Mouse (Mus musculus) cerebellum, adult 2 months (tissue): ENCODE data around the gene Hand2.

ENCODE experiments used
- CTCF ChIP-seq: fragments of 200-500 bp; IDR thresholded peaks from 2 replicates; pipeline ENCODE4 v1.5.1; 2011; ENCODE audit warnings: low read depth, mild to moderate bottlenecking, control low read depth, low read length, moderate library complexity, borderline replicate concordance; ENCODE audit not compliant: insufficient read depth
- POLR2A ChIP-seq: fragments of 200-500 bp; IDR thresholded peaks from 2 replicates; pipeline ENCODE4 v1.6.1; 2011; ENCODE audit warnings: low read length, control low read depth, borderline replicate concordance; ENCODE audit not compliant: insufficient read depth

DNA sequence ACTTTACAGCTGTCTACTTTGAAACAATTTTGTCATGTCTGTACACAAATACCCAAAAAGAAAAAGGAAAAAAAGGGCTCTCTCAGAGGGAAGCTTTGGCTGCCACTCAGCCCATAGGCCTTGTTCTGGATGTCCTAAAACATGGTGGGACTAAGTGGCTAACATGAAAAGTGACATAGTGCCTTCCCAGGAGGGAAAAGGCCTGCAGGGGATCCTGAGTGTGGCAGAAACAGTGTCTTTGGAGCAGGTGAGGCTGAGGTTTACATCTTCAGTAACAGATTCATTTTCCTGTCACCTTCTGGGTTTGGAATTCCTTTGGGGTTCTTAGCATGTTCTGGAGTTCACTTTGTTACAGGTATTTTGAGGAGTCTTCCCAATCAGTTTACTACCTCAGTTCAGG lies 3.7 kb upstream of the Hand2 start:
- no peak for TF ChIP-seq CTCF
- TF ChIP-seq POLR2A: no peak
